Mouse (Mus musculus) inflammation-experienced regulatory T-cells, adult 6 months (primary cell): ENCODE results near the gene Hist2h2ab. TPM values are rescaled to one million over a fixed set of nuclear protein-coding genes. Genes with fewer than 3 reads are reported as not detected.
A peak's percentile ranks its signal among the peaks of the same experiment; 100 is the strongest.

ENCODE experiments used
- ATAC-seq: one replicate; pipeline ENCODE4 v1.8.0; 2017
- polyA plus RNA-seq, 3 experiments: library from polyadenylated mRNA; unstranded; fragments of 100-300 nt; shearing (Covaris generic); gene quantifications; one replicate each; pipeline ENCODE4 v1.2.1; 2017

The Hist2h2ab gene
- polyA plus RNA-seq, 3 experiments from 2014 or later: 1.4 TPM; not detected in 2

DNA sequence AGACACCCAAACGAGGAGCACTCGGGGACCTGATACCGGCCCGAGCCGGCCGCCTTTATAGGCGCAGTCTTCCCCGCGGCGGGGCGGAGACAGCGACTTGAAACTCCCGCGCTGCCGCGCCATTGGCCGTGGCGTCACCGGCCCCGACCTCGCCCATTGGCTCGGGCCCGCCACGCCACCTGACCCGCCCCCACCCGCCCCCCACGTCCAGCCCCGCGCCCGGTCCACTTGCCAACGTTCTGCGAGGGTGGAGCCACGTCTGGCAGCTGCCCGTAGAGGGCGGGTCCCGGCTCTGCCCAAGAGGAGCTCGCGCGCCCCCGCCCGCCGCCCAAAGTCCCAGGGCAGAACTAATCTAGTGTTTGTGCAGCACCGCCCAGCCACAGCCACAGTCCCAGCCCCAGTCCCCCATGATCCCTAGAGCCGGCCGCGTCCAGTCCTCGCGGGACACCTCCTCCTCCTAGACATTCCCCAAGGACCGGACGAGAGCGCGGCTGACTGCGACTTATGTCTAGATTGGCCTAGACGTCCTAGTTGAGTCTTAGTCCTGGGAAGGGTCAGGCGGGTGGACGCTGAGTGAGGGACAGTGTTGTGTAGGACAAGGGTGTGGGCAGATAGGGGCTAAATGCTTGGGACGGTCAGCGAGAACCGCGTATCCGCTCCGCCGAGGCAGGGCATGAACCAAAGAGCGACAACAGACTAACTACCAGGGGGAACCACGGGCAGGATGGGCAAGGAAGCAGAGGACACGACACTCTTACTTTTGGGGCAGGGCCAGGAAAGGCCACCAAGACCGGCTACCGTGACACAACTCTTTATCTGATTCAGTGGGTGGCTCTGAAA is 19.5 kb downstream of the Hist2h2ab start, which contains the start of gene Hist2h3c2:
Hist2h3c2 (minus strand) TSS at position 174 of the 840 bp plus-strand sequence.
- peak; percentile 62 for ATAC-seq

DNA sequence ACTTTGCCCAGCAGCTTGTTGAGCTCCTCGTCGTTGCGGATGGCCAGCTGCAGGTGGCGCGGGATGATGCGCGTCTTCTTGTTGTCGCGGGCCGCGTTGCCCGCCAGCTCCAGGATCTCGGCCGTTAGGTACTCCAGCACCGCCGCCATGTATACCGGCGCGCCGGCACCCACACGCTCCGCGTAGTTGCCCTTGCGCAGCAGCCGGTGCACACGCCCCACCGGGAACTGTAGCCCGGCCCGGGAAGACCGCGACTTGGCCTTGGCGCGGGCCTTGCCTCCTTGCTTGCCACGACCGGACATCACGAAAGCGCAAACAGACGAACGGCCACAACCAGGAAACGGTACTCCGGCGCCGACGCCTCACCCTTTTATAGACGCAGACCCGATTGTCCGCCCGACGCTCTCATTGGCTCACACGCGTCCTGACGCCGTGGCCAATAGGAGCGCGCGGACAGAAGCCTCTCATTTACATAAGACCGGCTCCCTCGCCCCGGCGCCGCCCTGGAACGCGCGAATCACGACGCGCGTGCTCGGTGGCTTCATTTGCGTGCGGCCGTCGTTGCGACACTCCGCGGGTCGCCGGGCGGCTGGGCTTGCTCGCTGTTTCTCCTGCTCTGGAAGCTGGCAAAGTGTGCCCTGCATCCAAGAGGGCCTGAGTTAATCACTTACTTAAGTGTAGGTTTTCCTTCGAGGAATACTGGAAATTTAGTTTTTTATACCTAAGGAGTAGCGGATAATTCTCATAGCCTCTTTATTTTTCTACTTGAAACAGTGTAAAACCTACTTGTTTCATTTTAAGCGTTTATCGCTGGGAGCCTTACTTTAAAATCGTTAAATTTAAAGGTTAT is 20.5 kb downstream of the Hist2h2ab start, which contains the start of gene Hist2h2aa2:
Hist2h2aa2 (minus strand) TSS at position 328 of the 850 bp plus-strand sequence.
- peak; percentile 79 for ATAC-seq

DNA sequence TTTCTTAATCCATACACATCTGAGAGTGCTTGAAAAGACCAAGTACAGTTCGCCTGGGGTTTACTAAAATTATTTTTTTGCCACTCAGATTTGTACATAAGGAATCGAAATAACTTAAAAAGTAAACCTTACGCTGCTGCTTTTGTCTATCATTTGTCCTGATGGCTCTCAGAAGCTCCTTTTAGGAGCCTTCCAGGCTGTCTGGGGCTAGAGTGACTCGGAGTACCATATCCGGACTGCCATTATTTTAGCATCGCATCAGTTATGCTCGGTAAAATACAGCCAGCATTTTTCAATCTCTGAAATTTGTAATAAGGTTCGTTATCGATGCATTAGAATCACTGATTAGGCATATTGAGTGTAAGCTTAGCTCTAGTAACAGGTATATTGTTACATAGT is 21.1 kb downstream of the Hist2h2ab start:
- no peak for ATAC-seq

DNA sequence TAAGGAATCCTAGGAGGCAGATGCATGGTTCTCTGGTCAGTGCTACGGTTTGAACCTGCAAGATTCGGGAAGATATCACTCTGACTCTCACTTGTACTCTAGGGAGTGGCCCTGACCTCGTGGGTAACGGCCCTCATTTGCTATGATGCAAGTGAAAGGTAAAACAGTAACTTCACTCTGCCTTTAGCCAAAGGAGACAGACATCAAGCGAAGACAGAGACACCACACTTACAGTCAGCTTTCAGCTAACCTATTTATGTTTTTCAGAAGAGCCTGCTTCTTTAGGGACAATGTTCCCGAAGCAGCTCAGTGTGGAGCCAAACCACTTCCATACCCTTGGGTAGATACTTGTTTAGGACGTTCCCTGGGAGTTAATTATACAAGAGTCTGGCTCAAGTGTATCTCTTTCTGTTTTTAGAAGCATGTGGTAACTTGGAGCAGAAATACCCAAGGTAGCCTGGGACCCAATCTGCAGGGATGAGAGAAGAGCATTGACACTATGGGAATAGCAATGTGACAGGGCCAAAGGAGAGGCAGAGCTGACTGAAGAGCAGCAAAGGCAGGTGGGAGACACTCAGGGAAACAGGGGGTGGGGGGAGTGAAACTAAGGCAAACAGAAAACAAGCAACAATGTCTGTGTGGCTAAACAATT is 24.4 kb downstream of the Hist2h2ab start:
- no peak for ATAC-seq

DNA sequence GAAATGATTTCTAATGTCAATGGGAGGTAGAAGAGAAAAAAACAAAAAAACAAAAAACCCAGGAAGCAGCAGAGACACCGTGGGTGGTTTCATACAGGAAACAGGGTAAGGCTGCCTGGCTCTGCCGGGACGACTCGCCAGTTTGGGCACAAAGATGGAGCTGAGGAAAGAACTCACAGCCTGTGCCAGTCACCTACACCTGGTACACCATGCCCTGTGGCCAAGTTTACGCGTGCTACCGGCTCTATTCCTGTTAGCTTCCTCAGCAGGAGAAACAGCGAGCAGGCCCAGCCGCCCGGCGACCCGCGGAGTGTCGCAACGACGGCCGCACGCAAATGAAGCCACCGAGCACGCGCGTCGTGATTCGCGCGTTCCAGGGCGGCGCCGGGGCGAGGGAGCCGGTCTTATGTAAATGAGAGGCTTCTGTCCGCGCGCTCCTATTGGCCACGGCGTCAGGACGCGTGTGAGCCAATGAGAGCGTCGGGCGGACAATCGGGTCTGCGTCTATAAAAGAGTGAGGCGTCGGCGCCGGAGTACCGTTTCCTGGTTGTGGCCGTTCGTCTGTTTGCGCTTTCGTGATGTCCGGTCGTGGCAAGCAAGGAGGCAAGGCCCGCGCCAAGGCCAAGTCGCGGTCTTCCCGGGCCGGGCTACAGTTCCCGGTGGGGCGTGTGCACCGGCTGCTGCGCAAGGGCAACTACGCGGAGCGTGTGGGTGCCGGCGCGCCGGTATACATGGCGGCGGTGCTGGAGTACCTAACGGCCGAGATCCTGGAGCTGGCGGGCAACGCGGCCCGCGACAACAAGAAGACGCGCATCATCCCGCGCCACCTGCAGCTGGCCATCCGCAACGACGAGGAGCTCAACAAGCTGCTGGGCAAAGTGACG is 25.6 kb downstream of the Hist2h2ab start, which contains the start of gene Hist2h2aa1:
Hist2h2aa1 (plus strand) TSS at position 495 of the 884 bp plus-strand sequence.
- ATAC-seq: peak; percentile 75

DNA sequence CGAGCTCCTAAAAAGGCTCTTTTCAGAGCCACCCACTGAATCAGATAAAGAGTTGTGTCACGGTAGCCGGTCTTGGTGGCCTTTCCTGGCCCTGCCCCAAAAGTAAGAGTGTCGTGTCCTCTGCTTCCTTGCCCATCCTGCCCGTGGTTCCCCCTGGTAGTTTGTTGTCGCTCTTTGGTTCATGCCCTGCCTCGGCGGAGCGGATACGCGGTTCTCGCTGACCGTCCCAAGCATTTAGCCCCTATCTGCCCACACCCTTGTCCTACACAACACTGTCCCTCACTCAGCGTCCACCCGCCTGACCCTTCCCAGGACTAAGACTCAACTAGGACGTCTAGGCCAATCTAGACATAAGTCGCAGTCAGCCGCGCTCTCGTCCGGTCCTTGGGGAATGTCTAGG is 26.4 kb downstream of the Hist2h2ab start:
- peak; percentile 47 for ATAC-seq

DNA sequence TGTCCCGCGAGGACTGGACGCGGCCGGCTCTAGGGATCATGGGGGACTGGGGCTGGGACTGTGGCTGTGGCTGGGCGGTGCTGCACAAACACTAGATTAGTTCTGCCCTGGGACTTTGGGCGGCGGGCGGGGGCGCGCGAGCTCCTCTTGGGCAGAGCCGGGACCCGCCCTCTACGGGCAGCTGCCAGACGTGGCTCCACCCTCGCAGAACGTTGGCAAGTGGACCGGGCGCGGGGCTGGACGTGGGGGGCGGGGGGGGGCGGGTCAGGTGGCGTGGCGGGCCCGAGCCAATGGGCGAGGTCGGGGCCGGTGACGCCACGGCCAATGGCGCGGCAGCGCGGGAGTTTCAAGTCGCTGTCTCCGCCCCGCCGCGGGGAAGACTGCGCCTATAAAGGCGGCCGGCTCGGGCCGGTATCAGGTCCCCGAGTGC is 26.8 kb downstream of the Hist2h2ab start, which contains the start of gene Hist2h3c1:
Hist2h3c1 (plus strand) TSS at position 259 of the 430 bp plus-strand sequence.
- peak; percentile 53 for ATAC-seq

DNA sequence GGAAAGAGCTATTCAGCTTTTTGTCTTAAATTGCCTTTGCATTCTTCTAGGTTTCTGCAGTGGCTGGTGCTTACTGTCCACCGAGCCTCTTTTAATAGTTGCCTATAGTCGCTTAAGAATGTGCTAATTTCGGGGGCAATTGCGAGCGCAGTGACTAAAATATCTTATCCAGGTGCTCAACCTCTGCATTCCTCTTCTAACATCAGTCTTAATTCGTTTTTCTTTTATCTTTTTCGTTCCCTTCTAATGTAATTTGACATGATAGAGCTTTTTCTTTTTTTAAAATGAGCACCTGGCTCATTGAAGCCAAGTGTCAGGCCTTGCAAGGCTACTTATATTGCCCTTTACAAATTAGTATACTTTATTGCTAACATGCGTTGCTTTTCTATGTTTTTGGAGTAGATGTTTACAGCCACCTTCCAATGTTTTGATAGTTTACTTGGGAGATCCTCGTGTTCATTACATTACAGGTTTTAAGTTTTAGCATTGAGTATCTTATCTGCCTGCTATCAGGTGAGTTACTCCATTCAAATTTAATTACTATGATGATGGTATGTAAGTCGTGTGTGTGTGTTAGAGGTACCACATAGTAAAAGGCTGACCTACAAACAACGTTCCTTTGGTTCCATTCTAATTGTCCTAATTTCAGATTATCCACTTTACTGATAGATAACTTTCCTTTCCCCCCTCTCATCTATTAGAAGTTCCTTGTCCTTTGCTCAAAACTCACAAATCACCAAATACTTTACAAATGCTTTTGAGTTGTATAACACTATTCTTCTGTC is 27.9 kb downstream of the Hist2h2ab start:
- ATAC-seq: no peak

DNA sequence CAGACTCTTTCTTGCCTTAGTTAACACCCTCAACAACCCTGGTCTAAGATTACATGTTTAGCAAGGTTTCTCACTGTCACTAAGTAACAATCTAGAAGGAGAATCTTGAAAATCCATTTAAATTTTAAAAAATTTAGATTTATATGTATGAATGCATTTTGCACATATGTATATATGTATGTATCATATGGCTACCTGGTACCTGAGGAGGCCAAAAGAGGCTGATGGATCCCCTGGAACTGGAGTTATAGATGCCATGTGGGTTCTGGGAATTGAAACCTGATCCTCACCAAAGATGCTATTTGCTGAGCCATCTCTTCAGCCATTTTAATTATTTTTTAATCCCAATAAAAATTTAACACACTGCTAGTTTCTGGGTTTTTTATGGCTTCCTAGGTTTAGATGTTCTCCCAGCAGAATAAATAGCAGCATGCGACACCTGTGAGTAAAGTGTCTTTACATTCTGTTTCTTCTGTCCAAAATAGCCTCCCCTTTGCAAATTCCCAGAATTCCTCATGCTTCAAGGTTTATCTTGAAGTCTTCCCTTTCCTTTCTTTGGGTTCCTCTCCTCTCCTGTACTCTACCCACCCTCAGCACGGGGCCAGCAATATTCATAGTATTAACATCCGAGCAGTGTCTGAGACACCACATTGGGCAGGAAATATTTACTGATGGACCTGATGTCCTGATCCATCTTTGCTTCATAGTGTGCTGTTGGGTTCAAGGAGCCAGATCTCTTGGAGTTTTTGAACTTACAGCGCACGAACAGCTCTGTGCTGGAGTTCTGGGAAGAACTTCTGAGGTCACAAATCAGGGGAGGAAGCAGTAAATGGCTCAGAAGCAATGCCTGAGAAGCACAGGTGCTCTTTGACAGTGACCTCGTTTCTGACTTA is 28.7 kb downstream of the Hist2h2ab start:
- no peak for ATAC-seq

DNA sequence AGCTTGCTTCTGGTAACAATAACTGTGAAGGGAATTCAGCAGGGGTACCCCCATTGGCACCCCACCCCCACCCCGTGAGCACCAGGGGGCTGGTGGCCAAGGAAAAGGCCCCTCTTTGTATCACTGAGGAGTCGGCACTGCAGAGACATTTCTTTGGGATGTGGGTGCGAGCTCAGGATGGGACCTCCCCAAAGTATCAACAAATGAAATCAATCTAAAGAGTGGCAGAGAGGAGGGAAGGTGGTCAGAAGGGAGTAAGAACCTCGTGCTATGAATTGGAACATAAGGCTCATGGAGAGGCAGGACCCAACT is 29.3 kb downstream of the Hist2h2ab start:
- ATAC-seq: no peak

DNA sequence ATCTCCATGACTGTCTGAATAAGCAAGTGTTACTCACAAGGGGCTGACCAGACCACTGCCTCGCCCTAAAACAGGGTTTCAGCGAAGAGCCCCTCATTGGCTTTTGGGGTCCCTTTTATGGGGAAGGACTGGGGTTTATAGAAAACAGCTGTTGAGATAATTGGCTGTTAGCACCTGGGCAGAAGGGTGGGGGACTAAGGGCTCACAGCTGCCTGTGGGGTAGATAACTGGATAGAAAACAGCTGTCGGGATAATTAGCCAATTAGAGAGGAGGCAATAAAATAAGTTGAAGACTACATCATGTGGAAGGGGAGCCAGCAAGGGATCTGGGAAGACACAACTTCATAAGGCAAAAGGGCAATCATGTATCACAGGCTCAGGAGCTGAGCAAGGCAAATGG is 31.2 kb downstream of the Hist2h2ab start:
- no peak for ATAC-seq

DNA sequence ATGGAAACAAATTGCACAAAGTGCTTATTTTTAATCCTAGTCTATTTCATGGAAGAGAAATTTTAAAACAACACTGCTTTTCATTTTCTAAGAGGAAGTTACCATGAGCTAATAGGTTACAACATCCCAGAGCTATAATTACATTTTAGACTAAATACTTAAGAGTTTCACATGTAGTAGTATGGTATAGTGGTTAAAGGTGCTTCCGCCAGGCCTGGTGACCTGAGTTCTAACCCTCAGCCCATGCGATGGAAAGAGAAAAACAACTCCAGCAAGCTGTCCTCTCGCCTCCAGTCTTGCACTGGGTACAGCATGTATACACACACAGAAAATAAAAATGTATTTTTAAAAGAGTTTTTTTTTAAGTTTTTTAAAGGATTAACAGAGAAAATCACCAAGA is 32.1 kb downstream of the Hist2h2ab start:
- ATAC-seq: no peak

DNA sequence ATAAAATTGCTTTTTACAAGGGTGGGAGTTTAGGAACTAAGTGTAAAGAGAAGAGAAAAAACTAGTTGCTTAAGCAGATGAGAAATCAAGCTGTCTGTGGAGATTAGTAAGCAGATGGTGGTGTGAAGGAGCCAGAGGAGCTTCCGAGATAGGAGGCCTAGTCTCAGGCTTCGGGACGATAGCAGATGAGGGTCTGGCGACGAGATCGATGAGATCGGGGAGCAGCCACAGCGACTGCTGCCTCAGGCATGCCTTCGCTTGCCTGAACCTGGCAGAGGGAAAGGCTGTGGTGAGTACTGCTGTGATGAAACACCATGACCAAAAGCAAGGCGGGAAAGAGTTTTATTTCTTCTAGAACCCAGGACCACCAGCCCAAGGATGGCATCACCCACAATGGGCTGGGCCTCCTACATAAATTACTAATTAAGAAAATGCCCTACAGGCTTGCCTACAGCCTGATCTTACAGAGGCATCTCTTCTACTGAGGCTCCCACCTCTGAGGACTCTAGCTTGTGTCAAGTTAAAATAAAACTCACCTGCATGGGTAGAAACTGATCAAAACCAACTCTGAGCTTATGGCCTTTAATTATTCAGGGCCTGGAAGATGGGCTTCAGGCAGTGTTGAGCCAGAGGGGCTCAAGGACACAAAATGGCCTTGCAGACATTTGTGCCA is 35.2 kb downstream of the Hist2h2ab start:
- ATAC-seq: no peak

DNA sequence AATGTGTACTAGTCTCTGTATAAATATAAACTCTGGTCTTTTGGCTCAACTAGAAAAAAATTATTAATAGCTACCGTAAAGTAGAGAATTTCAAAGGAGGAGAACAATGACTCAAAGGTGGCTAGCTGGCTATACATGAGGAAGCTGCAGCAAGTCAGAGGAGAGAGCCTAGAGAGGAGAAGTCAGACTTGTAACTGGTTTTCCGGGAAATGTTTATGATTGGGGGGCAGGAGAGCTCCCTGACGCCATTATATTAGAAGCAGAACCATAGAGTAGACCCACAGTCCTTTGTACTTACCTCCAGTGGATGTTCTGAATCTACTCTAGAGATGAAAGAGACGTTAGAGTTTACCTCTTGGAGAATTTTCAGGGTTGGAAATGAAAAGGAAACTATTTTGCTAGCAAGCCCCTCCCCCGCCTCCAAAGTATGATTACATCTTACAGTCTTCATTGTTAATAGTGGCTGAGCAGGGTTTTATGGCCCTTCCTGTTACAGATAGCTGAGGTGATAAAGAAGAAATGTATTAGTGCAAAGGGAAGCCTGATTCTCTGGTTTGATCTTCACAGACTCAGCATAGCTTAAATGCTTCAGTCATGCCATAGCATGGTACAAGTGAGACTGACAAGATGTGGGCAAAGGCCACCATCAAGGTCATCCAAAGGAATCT is 36.4 kb downstream of the Hist2h2ab start:
- ATAC-seq: peak; percentile 28

DNA sequence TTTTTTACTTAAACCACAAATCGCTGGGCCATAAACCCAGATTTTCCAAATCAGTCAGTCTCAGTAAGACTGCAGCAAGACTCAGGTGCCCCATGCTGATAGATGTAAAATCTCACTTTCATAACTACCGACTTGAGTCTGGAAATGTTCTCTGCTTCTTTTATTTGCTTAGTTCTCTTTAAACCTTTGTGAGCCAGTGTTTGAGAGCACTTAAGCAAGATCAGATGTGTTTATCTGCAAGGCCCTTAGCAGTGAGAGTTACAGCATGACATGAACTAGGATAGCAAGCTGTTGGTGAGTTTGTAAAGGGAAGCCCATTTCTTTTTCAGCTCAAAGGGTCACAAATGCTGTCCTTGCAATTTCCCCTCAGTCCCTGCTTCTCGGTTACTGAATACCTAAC is 37.5 kb downstream of the Hist2h2ab start:
- ATAC-seq: no peak

DNA sequence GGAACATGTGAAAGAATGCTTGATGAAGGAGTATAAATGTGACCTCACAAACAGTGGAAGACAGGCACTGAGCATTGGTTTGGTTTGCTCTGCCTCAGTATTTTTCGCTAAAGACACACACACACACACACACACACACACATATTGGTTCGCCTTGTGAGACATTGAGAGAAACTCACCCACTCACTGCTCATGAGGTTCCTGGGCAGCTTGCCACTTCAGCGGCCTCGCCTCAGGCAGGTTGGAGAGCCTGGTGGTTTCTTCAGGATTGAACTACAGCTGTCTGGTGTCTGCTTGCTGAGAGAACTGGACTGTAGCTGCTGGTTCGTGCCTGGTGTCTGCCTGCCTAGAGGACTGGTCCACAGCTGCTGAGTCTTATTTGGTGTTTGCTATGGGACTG is 40.6 kb downstream of the Hist2h2ab start:
- ATAC-seq: no peak

DNA sequence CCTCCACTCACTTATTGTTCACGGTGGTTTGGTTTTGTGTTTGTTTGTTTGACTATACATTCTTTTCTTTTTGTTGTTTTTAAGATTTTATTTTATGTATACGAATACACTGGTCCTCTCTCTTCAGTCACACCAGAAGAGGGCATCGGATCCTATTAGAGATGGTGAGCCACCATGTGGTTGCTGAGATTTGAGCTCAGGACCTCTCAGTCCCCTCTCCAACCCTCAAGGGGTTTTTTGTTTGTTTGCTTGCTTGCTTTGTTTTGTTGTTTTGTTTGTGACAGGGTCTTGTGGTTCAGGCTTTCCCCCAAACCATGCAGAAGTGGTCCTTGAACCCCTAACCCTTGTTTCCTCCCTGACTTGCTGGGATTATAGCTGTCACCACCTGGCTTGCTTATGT is 42.0 kb downstream of the Hist2h2ab start:
- ATAC-seq: no peak

DNA sequence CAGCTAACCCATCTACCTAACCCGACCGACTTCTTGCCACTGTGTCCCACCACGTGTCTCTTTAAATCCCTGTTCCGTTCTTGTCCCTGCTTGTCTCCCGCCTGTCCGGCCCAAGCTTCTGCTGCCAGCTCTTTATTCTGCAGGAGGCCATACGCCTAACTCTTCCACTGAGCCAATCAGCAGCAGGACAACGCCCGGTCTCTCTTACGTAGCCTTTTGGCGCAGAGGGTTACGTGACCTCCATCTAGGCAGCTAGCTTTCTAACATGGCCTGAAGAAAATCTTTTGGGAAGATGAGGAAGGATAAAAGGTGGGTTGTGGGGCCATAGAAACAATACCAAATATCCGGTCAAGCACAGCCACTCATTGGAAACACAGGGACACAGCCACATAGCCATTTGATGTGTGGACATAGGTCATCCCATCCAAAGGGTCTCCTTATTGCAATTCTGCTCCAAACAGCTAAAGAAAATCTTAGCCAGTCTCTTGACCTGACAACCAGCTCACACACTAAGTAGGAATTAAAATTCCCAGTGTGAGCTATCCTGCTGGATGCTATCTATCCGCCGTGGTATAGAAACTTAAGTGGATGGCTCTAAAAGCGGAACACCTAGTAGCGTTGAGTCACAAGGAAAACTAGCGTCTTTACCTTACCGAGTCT is 42.7 kb downstream of the Hist2h2ab start:
- peak; percentile 66 for ATAC-seq
